Mouse (Mus musculus) kidney, adult 2 months (tissue): ENCODE results near the gene Ptges3.

Experiments
- CTCF ChIP-seq: fragments of 200-500 bp; conservative IDR thresholded peaks from 2 replicates; pipeline ENCODE4 v1.5.1; 2011; ENCODE audit warnings: low read depth, mild to moderate bottlenecking, control low read depth, low read length, moderate library complexity, mixed read lengths; ENCODE audit not compliant: insufficient read depth, insufficient read length
- POLR2A ChIP-seq: fragments of 200-500 bp; IDR thresholded peaks from one replicate; pipeline ENCODE4 v1.6.1; 2011; ENCODE audit warnings: low read depth, low read length, control low read depth

GRCm38 (mm10) chr10:128125951-128126350 is 67.2 kb downstream of the Ptges3 start:
- TF ChIP-seq CTCF: no peak
- no peak for TF ChIP-seq POLR2A
